Mouse (Mus musculus): Measurements from ENCODE around the gene Rpp30.

Gene Rpp30

GRCm38 (mm10) chr19:36128440-36128839 is 44.9 kb downstream of the Rpp30 start:
- ATAC-seq (ENCODE audit: low TSS enrichment), result no peak

- ATAC-seq (ENCODE audit: low TSS enrichment), result no peak
These were observed 45.7 kb downstream of the Rpp30 start for GRCm38 (mm10) chr19:36129213-36129612.

- peak; percentile 50; the same call in 1 of the 2 replicates for ATAC-seq (ENCODE audit: low TSS enrichment)
These were observed 46.1 kb downstream of the Rpp30 start for GRCm38 (mm10) chr19:36129643-36130042.

- ATAC-seq (ENCODE audit: low TSS enrichment), result no peak
These were observed 46.7 kb downstream of the Rpp30 start for GRCm38 (mm10) chr19:36130181-36130580.

- ATAC-seq (ENCODE audit: low TSS enrichment), result peak; percentile 57
These were observed 48.5 kb downstream of the Rpp30 start for GRCm38 (mm10) chr19:36131990-36132389.

GRCm38 (mm10) chr19:36133064-36133463 is 49.5 kb downstream of the Rpp30 start:
- no peak for ATAC-seq (ENCODE audit: low TSS enrichment)

- ATAC-seq (ENCODE audit: low TSS enrichment), result no peak
These were observed 50.2 kb downstream of the Rpp30 start for GRCm38 (mm10) chr19:36133731-36134130.

- ATAC-seq (ENCODE audit: low TSS enrichment), result no peak
These were observed 60.1 kb downstream of the Rpp30 start for GRCm38 (mm10) chr19:36143571-36143970.

- ATAC-seq (ENCODE audit: low TSS enrichment), result no peak
These were observed 65.1 kb downstream of the Rpp30 start for GRCm38 (mm10) chr19:36148578-36148977.

GRCm38 (mm10) chr19:36150241-36151007 is 66.9 kb downstream of the Rpp30 start:
- ATAC-seq (ENCODE audit: low TSS enrichment), result peak; percentile 74
